Mouse (Mus musculus) ES-E14 (cell line): ENCODE measurements around the gene Mad1l1. TPM values are rescaled to one million over a fixed set of nuclear protein-coding genes. Genes with fewer than 3 reads are reported as not detected.

Experiments used
- DNase-seq: peaks from one replicate; pipeline ENCODE4 v3.0.0-alpha.2; 2013; ENCODE audit warnings: low read depth, low spot score
- H3K27ac ChIP-seq: 2 replicates; pipeline ENCODE4 v1.5.1; 2012; ENCODE audit warnings: low read depth, mild to moderate bottlenecking, low read length, moderate library complexity, mixed read lengths; ENCODE audit not compliant: poor library complexity, insufficient read depth, severe bottlenecking
- H3K36me3 ChIP-seq: 2 replicates; pipeline ENCODE4 v1.6.1; 2012; ENCODE audit warnings: mild to moderate bottlenecking, low read length, moderate library complexity, mixed read lengths; ENCODE audit not compliant: control insufficient read depth, poor library complexity, insufficient read depth, severe bottlenecking
- H3K4me1 ChIP-seq, 2 experiments: fragments of 150-350 bp in 1 of 2; sonication (generic) in 1 of 2; 2 replicates each; pipeline ENCODE4 v1.6.1; 2012; ENCODE audit warnings: low read length in 2 of 2, mild to moderate bottlenecking in 1 of 2, mixed read lengths in 1 of 2; ENCODE audit not compliant: control insufficient read depth in 2 of 2, insufficient read depth in 2 of 2, poor library complexity in 1 of 2
- H3K4me3 ChIP-seq, 2 experiments: fragments of 150-350 bp in 1 of 2; sonication (generic) in 1 of 2; 2 replicates each; pipeline ENCODE4 v1.5.1; 2012; ENCODE audit warnings: low read length in 2 of 2, low read depth in 1 of 2, mild to moderate bottlenecking in 1 of 2, mixed read lengths in 1 of 2; ENCODE audit not compliant: insufficient read depth in 1 of 2, poor library complexity in 1 of 2, severe bottlenecking in 1 of 2
- H3K9ac ChIP-seq: 2 replicates; pipeline ENCODE4 v1.6.1; 2012; ENCODE audit warnings: low read depth, mild to moderate bottlenecking, low read length, mixed read lengths; ENCODE audit not compliant: poor library complexity, insufficient read depth, severe bottlenecking
- H3K9me3 ChIP-seq: fragments of 150-350 bp; sonication (generic); 2 replicates; pipeline ENCODE4 v1.6.1; 2012; ENCODE audit warnings: low read depth, mild to moderate bottlenecking, low read length; ENCODE audit not compliant: control insufficient read depth, insufficient read depth
- CHD2 ChIP-seq: IDR thresholded peaks from 2 replicates; pipeline ENCODE4 v1.6.1; 2014; ENCODE audit warnings: mild to moderate bottlenecking, low read depth, low read length, inconsistent platforms
- HCFC1 ChIP-seq: IDR thresholded peaks from 2 replicates; pipeline ENCODE4 v1.6.1; 2012; ENCODE audit warnings: low read length, inconsistent platforms, borderline replicate concordance; ENCODE audit not compliant: insufficient read depth
- MAFK ChIP-seq: IDR thresholded peaks from 2 replicates; pipeline ENCODE4 v1.6.1; 2014; ENCODE audit warnings: mild to moderate bottlenecking, low read depth, low read length, inconsistent platforms; ENCODE audit not compliant: insufficient read depth
- ZC3H11A ChIP-seq: IDR thresholded peaks from 2 replicates; pipeline ENCODE4 v1.6.1; 2012; ENCODE audit warnings: low read depth, mild to moderate bottlenecking, inconsistent platforms, low read length, borderline replicate concordance
- ZNF384 ChIP-seq: IDR thresholded peaks from 2 replicates; pipeline ENCODE4 v1.6.1; 2012; ENCODE audit warnings: low read depth, low read length, inconsistent platforms
- in situ Hi-C, 2 experiments: fragments of 600-800 bp; cut with MboI; formaldehyde crosslinking; loops; one replicate each; pipeline ENCODE4 v1.15.1; 2025; ENCODE audit warnings: low sequenced_read_pairs in 2 of 2, inconsistent platforms in 1 of 2; ENCODE audit not compliant: unreplicated experiment in 2 of 2
- total RNA-seq: library from RNA; depleted of rRNA; stranded (reverse); fragments of 300-350 nt; gene quantifications from 2 replicates; pipeline ENCODE4 v1.2.3, GENCODE M21; 2012

Mad1l1 gene
- total RNA-seq, 1 experiment, result 47.2 TPM

DNA sequence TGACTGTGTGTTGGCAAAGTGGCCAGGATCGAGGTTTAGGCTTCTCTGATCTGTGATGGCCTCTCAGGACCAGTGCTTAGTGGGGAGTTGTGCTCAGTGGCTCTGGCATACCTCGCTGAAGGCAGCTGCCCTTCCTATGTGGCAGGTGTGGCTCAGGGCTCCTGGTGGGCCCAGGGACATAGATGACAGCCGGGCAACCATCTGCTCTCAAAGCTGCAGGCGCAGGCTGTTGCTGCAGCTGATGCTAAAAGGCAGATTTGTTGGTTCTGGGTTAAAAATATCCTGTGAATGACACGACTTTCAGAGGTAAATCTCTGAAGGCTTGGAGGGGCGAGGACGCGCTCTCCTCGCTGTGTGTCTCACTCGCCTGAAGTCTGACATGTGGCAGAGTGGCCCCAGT, 299.6 kb downstream of the Mad1l1 start:
- no peaks in the 10 kb centered on the region for H3K36me3 ChIP-seq
- H3K27ac ChIP-seq, result no peak overlapping the region
- H3K9ac ChIP-seq, result no peak overlapping the region
- no peaks in the 10 kb centered on the region for H3K4me1 ChIP-seq
- no peak overlapping the region for H3K4me3 ChIP-seq
- DNase-seq, result no peak
- in situ Hi-C loops, result no loop called here
- TF ChIP-seq HCFC1, result no peak
- no peak for TF ChIP-seq MAFK
- TF ChIP-seq ZC3H11A, result no peak
- no peak for TF ChIP-seq CHD2
- no peak for TF ChIP-seq ZNF384
- H3K9me3 ChIP-seq, result no peaks in the 10 kb centered on the region

GRCm38 (mm10) chr5:140019616-140020015, 301.7 kb downstream of the Mad1l1 start:
- Histone ChIP-seq H3K36me3 (no peaks in the 10 kb centered on the region), H3K9me3 (no peaks in the 10 kb centered on the region), H3K4me1 (peaks cover 0 to 6% of the 10 kb centered on the region in 2 experiments; a peak in 1 of 4 replicates), H3K27ac (no peak overlapping the region), H3K9ac (no peak overlapping the region), H3K4me3 (no peak overlapping the region)
- in situ Hi-C loops, result no loop called here
- DNase-seq, result no peak
- TF ChIP-seq MAFK, result no peak
- no peak for TF ChIP-seq CHD2
- TF ChIP-seq ZC3H11A, result no peak
- TF ChIP-seq HCFC1, result no peak
- TF ChIP-seq ZNF384, result no peak

- in situ Hi-C loops, result no loop called here
- no peak for TF ChIP-seq HCFC1
- TF ChIP-seq ZNF384, result no peak
- TF ChIP-seq MAFK, result no peak
- TF ChIP-seq ZC3H11A, result no peak
- no peak for TF ChIP-seq CHD2
These were observed 302.6 kb downstream of the Mad1l1 start for GRCm38 (mm10) chr5:140018780-140019179.

GRCm38 (mm10) chr5:140016896-140017295, 304.5 kb downstream of the Mad1l1 start:
- peaks cover 0 to 6% of the 10 kb centered on the region in 2 experiments; a peak in 1 of 4 replicates for H3K4me1 ChIP-seq
- H3K9ac ChIP-seq, result no peak overlapping the region
- in situ Hi-C loops, result no loop called here
- no peak for TF ChIP-seq ZNF384
- H3K9me3 ChIP-seq, result no peaks in the 10 kb centered on the region
- no peak overlapping the region for H3K27ac ChIP-seq
- no peaks in the 10 kb centered on the region for H3K36me3 ChIP-seq
- H3K4me3 ChIP-seq, result no peak overlapping the region
- DNase-seq, result peak; percentile 8

More at GRCm38 (mm10) chr5:140018780-140019179, 302.6 kb downstream of the Mad1l1 start:
- Histone ChIP-seq H3K4me3 (no peak overlapping the region), H3K9ac (no peak overlapping the region), H3K9me3 (no peaks in the 10 kb centered on the region), H3K4me1 (peaks cover 0 to 6% of the 10 kb centered on the region in 2 experiments; a peak in 1 of 4 replicates), H3K36me3 (no peaks in the 10 kb centered on the region), H3K27ac (no peak overlapping the region)
- DNase-seq, result no peak

DNA sequence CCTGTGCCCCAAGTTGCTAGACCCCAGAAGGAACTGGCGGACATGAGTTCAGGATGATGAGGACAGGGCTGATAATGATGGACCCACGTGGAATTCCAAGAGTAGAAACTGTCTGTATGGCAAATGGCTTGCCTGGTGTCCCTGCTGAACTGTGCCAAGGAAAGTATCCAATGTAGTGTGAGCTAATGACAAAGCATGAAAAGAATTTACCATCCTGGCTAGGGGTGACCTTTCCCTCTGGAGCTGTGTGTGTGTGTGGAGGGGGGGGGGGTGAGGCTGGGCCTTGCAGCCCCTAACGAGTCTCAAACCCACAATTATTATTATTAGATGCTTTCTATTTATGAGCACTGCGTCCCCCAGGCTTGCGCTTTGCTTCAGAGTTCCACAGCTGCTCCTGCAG, 307.7 kb downstream of the Mad1l1 start:
- H3K9me3 ChIP-seq, result no peaks in the 10 kb centered on the region
- H3K36me3 ChIP-seq, result peaks cover 4% of the 10 kb centered on the region; the same call in 1 of the 2 replicates
- no peak overlapping the region for H3K9ac ChIP-seq
- H3K4me3 ChIP-seq, result no peak overlapping the region
- peaks cover 0 to 6% of the 10 kb centered on the region in 2 experiments; a peak in 1 of 4 replicates for H3K4me1 ChIP-seq
- TF ChIP-seq MAFK (no peak), ZNF384 (no peak), ZC3H11A (no peak), CHD2 (no peak), HCFC1 (no peak)
- H3K27ac ChIP-seq, result no peak overlapping the region
- DNase-seq, result no peak
- in situ Hi-C loops, result no loop called here
